Mouse (Mus musculus): ENCODE measurements at regions not wholly inside any gene's neighbourhood (a gene's known extent, or its start where the extent isn't known, plus 50 kb on each side); places are given as distances from the start of the nearest gene placed in this dataset.
"Not testable (repeated sequence)": the region's sequence is repeated elsewhere in the genome, so short reads cannot be mapped to it uniquely, and the experiment has no call there.

DNA sequence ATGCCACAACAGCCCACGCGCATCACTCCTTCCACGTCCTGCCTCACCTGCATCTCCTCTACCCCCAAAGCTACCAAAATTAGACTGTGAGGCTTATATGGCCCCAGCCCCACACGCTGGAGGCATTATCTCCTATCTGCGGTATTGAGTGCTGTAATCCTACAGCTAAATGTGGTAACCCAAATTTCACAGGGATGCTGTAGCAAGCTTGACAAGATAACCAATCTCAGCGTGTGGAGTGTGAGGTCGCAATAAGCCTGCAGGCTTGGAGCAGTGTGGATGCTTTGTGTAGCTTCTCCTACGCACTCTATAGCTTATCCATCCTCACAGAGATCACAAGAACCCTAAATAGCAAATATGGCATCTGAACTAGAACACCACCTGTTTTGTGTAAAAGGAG, 251.2 kb upstream of the Kcnh8 start:
- DNase-seq (ENCODE audit: low spot score in 2 of 2): no peak

- DNase-seq (ENCODE audit: low spot score in 2 of 2): no peak
Measured at GRCm38 (mm10) chr17:52350696-52351095, 251.8 kb upstream of the Kcnh8 start.

- DNase-seq (ENCODE audit: low spot score in 2 of 2): no peak
Measured at GRCm38 (mm10) chr17:52349872-52350271, 252.6 kb upstream of the Kcnh8 start.

GRCm38 (mm10) chr17:52348481-52349083, 253.9 kb upstream of the Kcnh8 start:
- DNase-seq (ENCODE audit: low spot score in 2 of 2): no peak

GRCm38 (mm10) chr17:52320586-52320985, 281.9 kb upstream of the Kcnh8 start:
- no peak for DNase-seq (ENCODE audit: low spot score in 2 of 2)

DNA sequence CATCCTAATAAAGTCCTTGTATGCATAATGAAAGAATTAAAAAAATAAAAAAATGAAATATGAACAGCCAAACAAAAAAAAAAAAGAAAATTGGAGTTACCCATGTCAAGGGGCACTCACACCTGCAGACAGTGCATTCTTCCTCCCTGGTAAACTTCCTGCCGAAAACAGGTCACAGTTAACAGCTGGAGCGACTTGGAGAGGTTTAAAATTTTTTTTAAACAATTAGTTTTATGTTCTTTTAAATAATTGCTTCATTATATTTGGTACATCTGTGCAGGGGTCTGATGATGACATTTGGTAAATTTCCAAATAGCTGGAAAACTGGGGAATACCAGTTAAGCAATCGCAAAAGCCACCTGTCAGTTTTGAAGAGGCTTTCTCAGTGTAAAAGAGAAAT, 285.5 kb upstream of the Kcnh8 start:
- no peak for DNase-seq (ENCODE audit: low spot score in 2 of 2)

- DNase-seq (ENCODE audit: low spot score in 2 of 2): no peak
Measured at GRCm38 (mm10) chr17:52315879-52316278, 286.6 kb upstream of the Kcnh8 start.

DNA sequence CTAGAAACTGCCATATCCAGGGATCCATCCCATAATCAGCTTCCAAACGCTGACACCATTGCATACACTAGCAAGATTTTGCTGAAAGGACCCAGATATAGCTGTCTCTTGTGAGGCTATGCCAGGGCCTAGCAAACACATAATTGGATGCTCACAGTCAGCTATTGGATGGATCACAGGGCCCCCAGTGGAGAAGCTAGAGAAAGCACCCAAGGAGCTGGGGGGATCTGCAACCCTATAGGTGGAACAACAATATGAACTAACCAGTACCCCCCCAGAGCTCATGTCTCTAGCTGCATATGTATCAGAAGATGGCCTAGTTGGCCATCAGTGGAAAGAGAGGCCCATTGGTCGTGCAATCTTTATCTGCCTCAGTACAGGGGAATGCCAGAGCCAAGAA, 287.1 kb upstream of the Kcnh8 start:
- not testable (repeated sequence) for DNase-seq (ENCODE audit: low spot score in 2 of 2)

DNA sequence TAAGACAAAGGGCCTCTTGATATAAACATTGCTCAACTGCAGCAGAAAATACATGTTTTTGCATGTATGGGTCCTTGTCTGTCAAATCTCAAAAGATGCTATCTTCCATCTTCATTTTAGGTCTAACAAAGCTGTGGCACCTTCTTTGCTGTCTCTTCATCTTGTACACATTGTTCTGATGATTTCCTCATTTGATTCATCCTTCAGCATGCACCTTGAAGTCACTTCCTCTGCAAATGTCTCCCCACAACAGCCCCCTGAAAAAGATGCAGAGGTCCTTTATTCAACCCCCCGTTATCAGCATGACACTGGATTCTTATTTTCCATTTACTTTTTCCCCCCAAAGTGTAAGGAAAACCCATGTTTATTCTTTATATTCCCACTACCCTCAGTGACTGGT, 290.5 kb upstream of the Kcnh8 start:
- no peak for DNase-seq (ENCODE audit: low spot score in 2 of 2)

- no peak for DNase-seq (ENCODE audit: low spot score in 2 of 2)
Measured at GRCm38 (mm10) chr17:52308789-52309188, 293.7 kb upstream of the Kcnh8 start.

DNA sequence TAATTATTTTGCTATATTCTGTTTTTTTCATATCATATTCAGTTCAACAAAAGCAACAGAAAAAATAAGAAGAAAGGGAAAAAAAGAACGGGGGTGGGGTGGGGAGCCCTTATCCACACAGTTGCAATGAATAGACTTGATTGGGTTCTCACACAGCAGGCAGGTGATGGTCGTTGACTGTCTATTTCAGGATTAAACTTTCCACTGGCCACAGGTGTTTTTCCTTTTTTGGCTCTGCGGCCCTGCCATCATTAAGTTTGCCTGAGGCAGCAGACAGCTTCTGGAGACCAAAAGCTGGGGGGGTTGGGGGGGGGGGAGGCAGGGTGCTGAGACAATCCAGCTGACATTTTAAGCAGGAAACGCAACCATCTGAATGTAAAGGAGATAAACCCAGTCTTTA, 298.4 kb upstream of the Kcnh8 start:
- DNase-seq (ENCODE audit: low spot score in 2 of 2): no peak

GRCm38 (mm10) chr17:52303320-52303719, 299.2 kb upstream of the Kcnh8 start:
- DNase-seq (ENCODE audit: low spot score in 2 of 2): no peak

- DNase-seq (ENCODE audit: low spot score in 2 of 2): no peak
Measured at GRCm38 (mm10) chr17:52299769-52300168, 302.7 kb upstream of the Kcnh8 start.

GRCm38 (mm10) chr17:52285392-52285791, 317.1 kb upstream of the Kcnh8 start:
- no peak for DNase-seq (ENCODE audit: low spot score in 2 of 2)

GRCm38 (mm10) chr17:52282264-52282663, 320.2 kb upstream of the Kcnh8 start:
- DNase-seq (ENCODE audit: low spot score in 2 of 2): no peak

DNA sequence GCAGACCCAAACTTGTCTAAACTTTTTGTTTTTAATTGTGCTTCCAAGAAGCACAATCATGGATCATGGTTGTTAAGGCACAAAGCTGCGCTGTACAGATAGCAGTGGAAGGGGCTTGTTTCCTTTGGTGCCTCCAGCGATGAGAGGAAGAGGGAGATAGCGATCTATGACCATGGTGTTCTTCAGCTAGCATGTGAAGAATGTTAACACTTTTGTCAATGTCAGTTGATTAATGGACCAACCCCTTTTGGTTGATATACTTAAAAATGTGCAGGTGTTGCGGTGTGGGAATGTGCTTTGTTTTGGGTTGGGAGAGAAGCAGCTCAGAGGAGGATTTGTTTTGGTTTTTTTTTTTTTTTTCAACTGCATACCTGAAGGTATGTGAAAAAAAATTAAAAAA, 324.0 kb upstream of the Kcnh8 start:
- no peak for DNase-seq (ENCODE audit: low spot score in 2 of 2)

GRCm38 (mm10) chr17:52268792-52269191, 333.7 kb upstream of the Kcnh8 start:
- DNase-seq (ENCODE audit: low spot score in 2 of 2): no peak

- no peak for DNase-seq (ENCODE audit: low spot score in 2 of 2)
Measured at GRCm38 (mm10) chr17:52251284-52251683, 351.2 kb upstream of the Kcnh8 start.

DNA sequence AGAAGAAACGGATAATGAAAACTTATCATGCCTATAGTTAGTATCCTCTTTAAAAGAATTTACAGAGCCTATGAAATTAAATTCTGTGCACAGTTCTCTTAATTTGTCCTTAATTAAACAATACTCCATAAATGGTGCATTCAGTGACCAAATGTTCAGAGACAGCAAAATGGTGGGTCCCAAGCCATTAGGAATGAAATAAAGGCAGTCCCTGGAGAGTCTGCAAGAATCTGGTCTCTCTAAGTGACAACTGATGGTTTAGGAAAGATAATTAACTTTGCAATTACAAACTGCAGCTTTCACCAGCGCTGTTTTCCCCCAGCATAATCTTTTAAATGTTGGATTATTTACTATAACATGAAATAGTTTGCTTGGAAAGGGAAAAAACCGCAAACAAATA, 376.9 kb upstream of the Kcnh8 start:
- no peak for DNase-seq (ENCODE audit: low spot score in 2 of 2)

DNA sequence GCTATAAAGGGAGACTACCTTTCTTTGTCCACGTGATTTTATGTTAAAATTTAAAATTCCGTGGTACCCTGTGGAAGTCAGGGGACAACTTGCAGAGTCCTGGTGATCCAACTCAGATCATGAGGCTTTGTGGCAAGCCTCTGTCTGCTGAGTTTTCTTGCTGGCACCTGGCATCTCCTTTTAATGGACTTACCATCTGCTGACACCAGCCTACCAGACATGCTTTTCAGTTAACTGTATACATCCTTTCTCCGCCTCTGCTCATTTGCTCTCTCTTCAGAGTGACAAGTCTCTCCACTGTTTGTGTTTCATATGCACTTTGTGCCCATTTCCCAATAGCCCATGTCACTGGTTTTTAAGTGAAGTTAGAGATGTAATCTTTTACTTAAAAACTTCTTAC, 382.1 kb upstream of the Kcnh8 start:
- no peak for DNase-seq (ENCODE audit: low spot score in 2 of 2)

GRCm38 (mm10) chr17:52217411-52217810, 384.3 kb upstream of the Satb1 start:
- no peak for DNase-seq (ENCODE audit: low spot score in 2 of 2)

GRCm38 (mm10) chr17:52212944-52213343, 379.9 kb upstream of the Satb1 start:
- DNase-seq (ENCODE audit: low spot score in 2 of 2): no peak

DNA sequence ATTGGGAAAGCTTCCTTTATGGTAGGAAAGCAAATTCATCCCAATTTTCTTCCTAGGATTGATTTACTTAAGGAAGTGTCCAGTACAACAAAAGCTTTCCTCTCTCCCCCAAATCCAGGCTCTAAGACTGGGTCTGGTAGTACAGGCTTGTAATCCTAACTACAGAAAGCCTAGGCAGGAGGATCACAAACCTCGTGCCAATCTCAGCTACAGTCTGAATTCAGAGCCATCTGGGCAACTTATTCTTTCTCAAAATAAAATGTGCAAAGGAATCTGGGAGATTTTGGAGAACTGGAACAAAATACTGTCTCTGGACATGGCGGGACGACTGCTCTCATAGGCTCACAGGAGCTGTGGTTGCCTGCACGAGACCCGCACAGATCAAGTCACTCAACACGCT, 377.4 kb upstream of the Satb1 start:
- no peak for DNase-seq (ENCODE audit: low spot score in 2 of 2)

GRCm38 (mm10) chr17:52197731-52198130, 364.6 kb upstream of the Satb1 start:
- no peak for DNase-seq (ENCODE audit: low spot score in 2 of 2)

Data from urinary bladder, postnatal 4 days (tissue).